Mouse (Mus musculus): Measurements from ENCODE around the gene Kpnb1. TPM values are rescaled to one million over a fixed set of nuclear protein-coding genes. Genes with fewer than 3 reads are reported as not detected.

Kpnb1 gene
- polyA plus RNA-seq, 1 experiment from 2014 or later = 55.1 TPM

GRCm38 (mm10) chr11:97182446-97182845 lies 5.2 kb downstream of the Kpnb1 start:
- H3K27ac ChIP-seq = no peak overlapping the region
- ATAC-seq (replicated peaks; ENCODE audit: low FRiP score) = no peak
- peaks cover 89% of the 10 kb centered on the region for H3K36me3 ChIP-seq
- H3K4me2 ChIP-seq = no peak overlapping the region
- 83% methylated on average over 3 of the region's 3 CpGs for WGBS
- H3K27me3 ChIP-seq = no peaks in the 10 kb centered on the region
- H3K9ac ChIP-seq = no peak overlapping the region
- H3K4me3 ChIP-seq (replicated peaks) = no peak overlapping the region
- peaks cover 47% of the 10 kb centered on the region for H3K4me1 ChIP-seq
- H3K9me3 ChIP-seq (replicated peaks) = no peaks in the 10 kb centered on the region

- Histone ChIP-seq H3K27ac (no peak overlapping the region), H3K9ac (no peak overlapping the region), H3K4me2 (no peak overlapping the region), H3K36me3 (peaks cover 100% of the 10 kb centered on the region), H3K4me1 (peaks cover 41% of the 10 kb centered on the region), H3K4me3 (replicated peaks) (no peak overlapping the region), H3K9me3 (replicated peaks) (no peaks in the 10 kb centered on the region), H3K27me3 (no peaks in the 10 kb centered on the region)
- 74% methylated on average over 5 of the region's 5 CpGs for WGBS
- no peak for ATAC-seq (replicated peaks; ENCODE audit: low FRiP score)
These were observed 6.6 kb downstream of the Kpnb1 start for GRCm38 (mm10) chr11:97181061-97181460.

GRCm38 (mm10) chr11:97178198-97178597 lies 9.5 kb downstream of the Kpnb1 start:
- no peak overlapping the region for H3K4me3 ChIP-seq (replicated peaks)
- WGBS = 94% methylated on average over 2 of the region's 2 CpGs
- H3K36me3 ChIP-seq = peaks cover 100% of the 10 kb centered on the region
- H3K27ac ChIP-seq = no peak overlapping the region
- H3K9ac ChIP-seq = no peak overlapping the region
- H3K4me2 ChIP-seq = no peak overlapping the region
- no peaks in the 10 kb centered on the region for H3K27me3 ChIP-seq
- H3K9me3 ChIP-seq (replicated peaks) = no peaks in the 10 kb centered on the region
- ATAC-seq (replicated peaks; ENCODE audit: low FRiP score) = no peak
- peaks cover 18% of the 10 kb centered on the region for H3K4me1 ChIP-seq

- Histone ChIP-seq H3K27me3 (no peaks in the 10 kb centered on the region), H3K4me2 (no peak overlapping the region), H3K9ac (no peak overlapping the region), H3K4me3 (replicated peaks) (no peak overlapping the region), H3K4me1 (peaks cover 6% of the 10 kb centered on the region; the same call in 1 of the 2 replicates), H3K27ac (no peak overlapping the region), H3K36me3 (peaks cover 100% of the 10 kb centered on the region), H3K9me3 (replicated peaks) (no peaks in the 10 kb centered on the region)
- no peak for ATAC-seq (replicated peaks; ENCODE audit: low FRiP score)
- WGBS = 44% methylated on average over 3 of the region's 3 CpGs
These were observed 10.8 kb downstream of the Kpnb1 start for GRCm38 (mm10) chr11:97176851-97177250.

GRCm38 (mm10) chr11:97175499-97175898 lies 12.2 kb downstream of the Kpnb1 start:
- H3K9ac ChIP-seq = no peak overlapping the region
- H3K4me3 ChIP-seq (replicated peaks) = no peak overlapping the region
- H3K27me3 ChIP-seq = no peaks in the 10 kb centered on the region
- ATAC-seq (replicated peaks; ENCODE audit: low FRiP score) = no peak
- no peak overlapping the region for H3K4me2 ChIP-seq
- H3K36me3 ChIP-seq = peaks cover 100% of the 10 kb centered on the region
- peaks cover 2% of the 10 kb centered on the region; the same call in 1 of the 2 replicates for H3K4me1 ChIP-seq
- H3K9me3 ChIP-seq (replicated peaks) = no peaks in the 10 kb centered on the region
- H3K27ac ChIP-seq = no peak overlapping the region
- WGBS = 90% methylated on average over 7 of the region's 7 CpGs

GRCm38 (mm10) chr11:97160341-97160740 lies 27.3 kb downstream of the Kpnb1 start:
- peaks cover 99% of the 10 kb centered on the region for H3K36me3 ChIP-seq
- no peak for ATAC-seq (replicated peaks; ENCODE audit: low FRiP score)
- WGBS = 86% methylated on average over 6 of the region's 6 CpGs

GRCm38 (mm10) chr11:97156999-97157398 lies 30.7 kb downstream of the Kpnb1 start:
- Histone ChIP-seq H3K4me1 (peaks cover 10% of the 10 kb centered on the region), H3K9me3 (replicated peaks) (no peaks in the 10 kb centered on the region), H3K4me3 (replicated peaks) (no peak overlapping the region), H3K36me3 (peaks cover 78% of the 10 kb centered on the region), H3K27me3 (no peaks in the 10 kb centered on the region), H3K27ac (no peak overlapping the region), H3K4me2 (no peak overlapping the region), H3K9ac (no peak overlapping the region)
- ATAC-seq (replicated peaks; ENCODE audit: low FRiP score) = no peak
- WGBS = 85% methylated on average over 7 of the region's 7 CpGs

More at GRCm38 (mm10) chr11:97160341-97160740, 27.3 kb downstream of the Kpnb1 start:
- H3K4me1 ChIP-seq = no peaks in the 10 kb centered on the region
- H3K9me3 ChIP-seq (replicated peaks) = no peaks in the 10 kb centered on the region
- H3K9ac ChIP-seq = no peak overlapping the region
- H3K4me3 ChIP-seq (replicated peaks) = no peak overlapping the region
- H3K27me3 ChIP-seq = no peaks in the 10 kb centered on the region
- H3K4me2 ChIP-seq = no peak overlapping the region
- no peak overlapping the region for H3K27ac ChIP-seq

GRCm38 (mm10) chr11:97152662-97153287 lies 34.9 kb downstream of the Kpnb1 start:
- Histone ChIP-seq H3K9ac (no peak overlapping the region), H3K27me3 (peaks cover 13% of the 10 kb centered on the region; the same call in 1 of the 2 replicates), H3K36me3 (peaks cover 38% of the 10 kb centered on the region), H3K4me2 (peak overlapping the region; percentile 97; the same call in 1 of the 2 replicates), H3K4me3 (replicated peaks) (no peak overlapping the region), H3K27ac (no peak overlapping the region), H3K9me3 (replicated peaks) (no peaks in the 10 kb centered on the region), H3K4me1 (peaks cover 39% of the 10 kb centered on the region)
- WGBS = 24% methylated on average over 10 of the region's 10 CpGs
- ATAC-seq (replicated peaks; ENCODE audit: low FRiP score) = no peak

GRCm38 (mm10) chr11:97152023-97152426 lies 35.7 kb downstream of the Kpnb1 start:
- Histone ChIP-seq H3K4me3 (replicated peaks) (peak overlapping the region; percentile 77), H3K9ac (no peak overlapping the region), H3K27ac (no peak overlapping the region), H3K9me3 (replicated peaks) (no peaks in the 10 kb centered on the region), H3K27me3 (peaks cover 16% of the 10 kb centered on the region; the same call in 1 of the 2 replicates), H3K36me3 (peaks cover 33% of the 10 kb centered on the region), H3K4me2 (peak overlapping the region; percentile 97), H3K4me1 (peaks cover 43% of the 10 kb centered on the region)
- ATAC-seq (replicated peaks; ENCODE audit: low FRiP score) = no peak
- 2% methylated on average over 11 of the region's 11 CpGs for WGBS

GRCm38 (mm10) chr11:97151343-97151801 lies 36.3 kb downstream of the Kpnb1 start, which contains the start of gene Tbkbp1:
Gene Tbkbp1 (minus strand): TSS chr11:97151495.
- H3K27ac ChIP-seq = peak within 1 kb of the TSS; percentile 91
- under 1% methylated on average over 30 of the region's 64 CpGs for WGBS
- peak; percentile 1; the same call in 1 of the 2 replicates for ATAC-seq (replicated peaks; ENCODE audit: low FRiP score)
- H3K36me3 ChIP-seq = peaks cover 27% of the 10 kb centered on the region
- H3K27me3 ChIP-seq = peaks cover 16% of the 10 kb centered on the region; the same call in 1 of the 2 replicates
- H3K9ac ChIP-seq = peak within 1 kb of the TSS; percentile 67
- H3K4me1 ChIP-seq = peaks cover 46% of the 10 kb centered on the region
- H3K4me3 ChIP-seq (replicated peaks) = peak within 1 kb of the TSS; percentile 77
- peak within 1 kb of the TSS; percentile 97 for H3K4me2 ChIP-seq
- no peaks in the 10 kb centered on the region for H3K9me3 ChIP-seq (replicated peaks)

- H3K27ac ChIP-seq = peak overlapping the region; percentile 91
These were observed 37.0 kb downstream of the Kpnb1 start for GRCm38 (mm10) chr11:97150411-97151330.

More at GRCm38 (mm10) chr11:97150411-97151330, 37.0 kb downstream of the Kpnb1 start:
- ATAC-seq (replicated peaks; ENCODE audit: low FRiP score) = peak; percentile 64
- Histone ChIP-seq H3K27me3 (peaks cover 16% of the 10 kb centered on the region; the same call in 1 of the 2 replicates), H3K9ac (peak overlapping the region; percentile 67), H3K4me1 (peaks cover 48% of the 10 kb centered on the region), H3K4me3 (replicated peaks) (peak overlapping the region; percentile 77), H3K9me3 (replicated peaks) (no peaks in the 10 kb centered on the region), H3K36me3 (peaks cover 20% of the 10 kb centered on the region; the same call in 1 of the 2 replicates), H3K4me2 (peak overlapping the region; percentile 97)
- whole genome bisulfite sequencing = under 1% methylated on average over 85 of the region's 102 CpGs

Measured in kidney, embryonic 15.5 days (tissue).